Mouse (Mus musculus): ENCODE results near the gene Crebzf. TPM values are rescaled to one million over a fixed set of nuclear protein-coding genes. Genes with fewer than 3 reads are reported as not detected.

The Crebzf gene
- polyA plus RNA-seq, 1 experiment from 2014 or later = 62.7 TPM

Other genes with a start within 250 kb of the Crebzf start
- not detected in 2 replicates for gene Ccdc83, start 177.0 kb upstream of the Crebzf start, polyA plus RNA-seq (2016; fragmentation: Nextera tagmentation; extraction: Ambion mirVana)
- gene Sytl2, start 140.5 kb upstream of the Crebzf start, polyA plus RNA-seq (2016; fragmentation: Nextera tagmentation; extraction: Ambion mirVana) = 5.6 and 6.7 TPM in 2 replicates
- 3.0 and 3.1 TPM in 2 replicates for gene Ccdc89, start 16.2 kb upstream of the Crebzf start, polyA plus RNA-seq (2016; fragmentation: Nextera tagmentation; extraction: Ambion mirVana)
- gene Tmem126a, start 14.5 kb downstream of the Crebzf start, polyA plus RNA-seq (2016; fragmentation: Nextera tagmentation; extraction: Ambion mirVana) = 101 and 114 TPM in 2 replicates
- 40.0 and 41.9 TPM in 2 replicates for gene Tmem126b, start 33.3 kb downstream of the Crebzf start, polyA plus RNA-seq (2016; fragmentation: Nextera tagmentation; extraction: Ambion mirVana)
- gene Dlg2, start 33.9 kb downstream of the Crebzf start, polyA plus RNA-seq (2016; fragmentation: Nextera tagmentation; extraction: Ambion mirVana) = 5.9 and 6.9 TPM in 2 replicates

Measured in hindbrain, embryonic 12.5 days (tissue).